Mouse (Mus musculus) c-Kit-positive CD71-negative TER-119-negative erythroid progenitor cells, embryonic 14.5 days (primary cell): ENCODE data around the gene Mybphl.
A peak's percentile ranks its signal among the peaks of the same experiment; 100 is the strongest.

Experiments
- DNase-seq: peaks from one replicate; pipeline ENCODE4 v3.0.0-alpha.2; 2013; ENCODE audit warnings: low read depth

Mybphl gene

DNA sequence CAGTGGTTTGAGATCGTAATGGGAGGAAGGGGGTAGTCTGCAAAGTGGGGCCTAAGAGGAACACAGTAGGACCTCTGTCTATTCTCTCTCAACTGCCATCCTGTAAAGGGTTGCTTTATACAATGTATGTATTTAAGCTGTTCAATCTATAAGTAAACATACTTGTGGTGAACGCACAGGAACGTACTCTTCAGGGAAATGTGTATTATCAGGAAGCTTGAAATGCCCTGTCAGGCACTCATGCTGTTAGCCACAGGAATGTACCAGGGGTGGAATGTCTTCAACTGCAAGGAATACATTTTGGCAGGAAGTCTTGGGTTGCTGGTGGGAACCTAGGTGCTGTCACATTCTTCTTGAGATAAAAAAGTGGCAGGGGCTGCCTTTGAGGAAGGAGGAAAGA is 8.0 kb downstream of the Mybphl start:
- DNase-seq, result no peak

DNA sequence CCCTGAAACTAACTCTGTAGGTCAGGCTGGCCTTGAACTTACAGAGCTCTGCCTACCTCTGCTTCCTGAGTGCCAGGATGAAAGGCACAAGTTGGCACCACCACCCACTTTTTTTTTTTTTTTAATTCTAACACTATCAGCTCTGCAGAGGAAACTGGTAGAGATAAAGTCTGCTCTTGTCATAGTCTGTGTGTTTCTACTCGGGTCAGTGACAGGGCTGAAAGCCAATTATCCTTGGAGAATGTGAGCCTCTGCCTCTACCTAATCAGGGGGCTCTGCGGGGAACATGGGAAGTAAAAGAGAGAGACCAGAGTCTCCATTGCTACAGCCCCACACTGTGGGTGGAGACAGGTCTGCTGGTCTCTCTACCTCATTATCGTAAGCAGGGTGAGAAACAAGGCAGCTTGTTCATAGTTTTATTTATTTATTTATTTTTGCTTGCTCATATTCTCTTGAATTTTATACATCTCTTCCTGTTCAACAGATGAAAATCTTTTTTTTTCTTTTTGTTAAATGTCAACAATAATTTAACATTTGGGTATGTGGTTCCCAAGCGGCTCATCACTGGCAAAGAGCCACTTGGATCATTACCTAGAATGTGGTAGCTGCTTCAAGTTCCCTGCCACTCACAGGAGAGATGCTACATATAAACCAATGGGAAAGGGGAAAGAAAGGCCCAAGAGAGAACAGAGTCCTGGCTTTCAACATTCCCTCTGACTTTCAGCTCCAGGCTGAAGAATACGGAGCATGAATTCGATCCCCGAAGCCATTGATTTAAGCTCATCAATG is 14.4 kb downstream of the Mybphl start:
- no peak for DNase-seq

GRCm38 (mm10) chr3:108380695-108381094 is 16.0 kb downstream of the Mybphl start:
- DNase-seq, result no peak

DNA sequence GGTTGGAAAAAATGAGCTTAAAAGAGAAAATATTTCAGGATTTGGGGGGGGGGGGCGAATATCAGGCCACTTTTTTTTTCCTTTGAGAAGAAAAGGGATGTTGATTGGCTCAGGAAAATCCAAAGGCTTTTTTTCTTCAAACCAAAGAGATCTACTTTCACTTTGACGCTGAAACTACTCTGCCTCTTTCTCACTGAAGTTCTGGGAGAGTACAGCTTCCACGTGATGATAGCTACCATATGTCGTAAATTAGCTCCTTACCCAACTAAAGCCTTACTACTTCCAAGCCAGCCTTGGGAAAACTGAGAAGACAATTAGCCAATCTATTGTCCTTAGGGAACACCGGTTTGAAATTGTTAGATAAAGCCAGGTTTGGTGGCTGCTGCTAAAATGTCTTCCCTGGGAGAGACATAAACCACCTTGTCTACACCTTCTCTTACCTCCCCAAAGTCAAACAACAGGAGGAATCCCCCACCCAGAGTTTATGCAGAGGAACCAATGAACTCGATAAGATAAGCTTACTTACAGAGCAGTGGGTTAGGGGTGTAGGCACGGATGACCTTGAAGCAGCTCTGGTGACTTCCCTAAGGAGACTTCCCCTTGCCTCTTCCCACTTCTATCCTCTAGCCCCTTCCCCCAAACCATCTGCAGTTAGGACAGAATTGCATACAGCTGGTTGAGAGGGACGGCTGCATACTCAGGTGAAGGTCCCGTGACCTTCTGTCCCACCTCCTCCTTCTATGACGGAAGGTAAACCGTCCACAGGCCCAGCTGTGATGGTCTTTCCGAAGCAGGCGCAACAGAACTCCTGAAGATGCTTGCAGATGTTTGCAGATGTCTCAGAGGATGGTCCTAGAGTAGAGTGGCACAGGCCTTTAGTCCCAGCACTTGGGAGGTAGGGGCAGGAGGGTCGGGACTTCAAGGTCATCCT is 17.5 kb downstream of the Mybphl start:
- DNase-seq, result no peak

GRCm38 (mm10) chr3:108383485-108384354 is 19.0 kb downstream of the Mybphl start, which contains the start of gene Psrc1:
Gene Psrc1, plus strand, starts transcription at chr3:108383839.
- DNase-seq, result peak; percentile 53

DNA sequence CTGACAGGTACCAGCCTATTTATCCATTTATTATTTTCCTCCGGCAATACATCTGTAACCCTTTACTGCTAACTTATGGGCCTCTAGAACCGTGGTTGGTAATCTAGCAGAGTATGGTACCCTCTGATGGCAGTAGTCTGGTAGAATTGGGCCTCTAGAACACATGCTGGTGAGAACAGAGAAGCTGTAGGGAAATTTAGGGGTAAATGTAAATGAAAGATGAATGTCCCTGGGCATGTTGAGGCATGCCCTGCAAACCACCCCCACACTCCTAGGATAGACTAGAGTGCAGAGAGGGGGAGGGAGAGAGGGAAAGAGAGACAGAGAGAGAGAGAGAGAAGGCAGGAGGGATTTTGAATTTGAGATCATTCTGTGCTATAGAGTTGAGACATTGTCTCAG is 19.7 kb downstream of the Mybphl start:
- no peak for DNase-seq

DNA sequence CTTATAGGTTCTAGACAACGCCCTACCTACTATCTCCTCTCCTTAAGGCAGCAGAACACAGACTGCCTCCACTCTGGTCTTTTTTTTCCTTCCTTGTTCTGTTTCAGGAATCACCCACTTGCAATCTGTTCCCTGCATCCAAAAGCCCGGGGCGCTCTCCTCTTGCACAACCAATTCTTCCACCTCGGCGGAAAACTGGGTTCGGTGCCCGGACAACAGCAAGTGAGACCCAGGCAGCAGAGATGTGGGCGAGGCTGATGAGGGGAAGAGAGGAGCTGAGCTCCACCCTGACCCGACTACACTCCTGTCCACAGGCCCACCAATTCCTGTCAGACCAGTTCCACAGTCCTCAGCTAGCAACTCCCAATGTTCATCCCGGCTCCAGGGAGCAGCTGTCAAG is 21.5 kb downstream of the Mybphl start:
- DNase-seq, result no peak

- peak; percentile 99 for DNase-seq
Measured at GRCm38 (mm10) chr3:108389111-108389545, 24.4 kb downstream of the Mybphl start.

DNA sequence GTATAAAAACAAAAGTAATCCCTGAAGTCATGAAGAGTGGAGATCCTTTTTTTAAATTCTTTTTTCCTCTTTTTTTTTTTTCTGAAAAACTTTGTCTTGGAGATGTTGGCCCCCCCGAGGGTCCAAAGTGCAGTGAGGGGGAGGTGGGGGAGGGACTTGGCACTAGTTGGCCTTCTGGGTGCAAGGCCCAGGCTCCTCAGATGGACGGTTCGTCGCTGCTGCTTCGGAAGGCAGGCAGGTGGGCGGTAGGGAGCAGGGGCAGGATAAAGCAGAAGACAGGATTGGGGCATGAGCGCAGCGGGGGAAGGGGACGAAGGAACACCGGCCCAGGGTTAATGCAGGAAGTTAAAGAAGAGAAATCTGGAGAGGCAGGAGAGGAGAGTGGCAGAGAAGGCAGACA is 27.6 kb downstream of the Mybphl start:
- DNase-seq, result no peak

DNA sequence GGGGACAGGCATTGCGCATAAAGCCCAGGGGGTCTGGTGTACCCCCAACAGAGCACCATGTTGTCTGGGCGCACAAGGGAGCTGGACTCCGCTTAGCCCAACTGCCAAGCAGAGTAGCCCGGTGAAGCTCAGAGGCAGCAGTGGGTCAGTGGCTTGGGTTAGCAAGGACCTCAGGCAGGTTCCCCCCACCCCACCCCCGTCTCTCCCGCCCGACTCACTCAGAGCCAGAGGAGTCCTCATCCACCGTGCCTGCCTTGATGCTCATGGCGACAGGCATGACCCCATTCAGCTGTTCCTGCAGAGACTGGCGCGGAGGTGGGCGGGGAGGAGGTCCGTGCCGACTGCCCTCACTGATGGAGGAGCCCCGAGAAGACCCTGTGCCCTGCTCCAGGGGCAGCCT is 28.1 kb downstream of the Mybphl start:
- no peak for DNase-seq

DNA sequence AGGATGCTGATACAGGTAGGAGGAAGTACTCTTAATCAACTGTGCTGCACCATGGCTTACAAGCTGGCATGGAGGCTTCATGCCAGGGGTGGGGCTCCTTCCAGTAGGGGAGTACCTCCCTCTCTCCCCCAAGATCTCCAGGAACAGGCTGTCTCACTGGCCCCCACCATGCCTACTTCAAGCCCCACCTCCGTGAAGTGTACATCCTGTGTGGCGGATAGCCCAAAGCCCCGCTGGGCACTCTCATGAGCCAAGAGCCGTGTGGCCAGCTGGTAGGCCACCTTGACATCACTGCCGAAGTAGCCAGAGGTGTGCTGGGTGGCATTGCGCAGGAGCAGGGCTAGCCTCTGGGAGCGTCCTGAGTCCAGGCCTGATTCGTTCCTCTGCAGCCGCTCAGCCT is 33.6 kb downstream of the Mybphl start:
- DNase-seq, result no peak

- no peak for DNase-seq
Measured at GRCm38 (mm10) chr3:108400442-108400841, 35.7 kb downstream of the Mybphl start.

DNA sequence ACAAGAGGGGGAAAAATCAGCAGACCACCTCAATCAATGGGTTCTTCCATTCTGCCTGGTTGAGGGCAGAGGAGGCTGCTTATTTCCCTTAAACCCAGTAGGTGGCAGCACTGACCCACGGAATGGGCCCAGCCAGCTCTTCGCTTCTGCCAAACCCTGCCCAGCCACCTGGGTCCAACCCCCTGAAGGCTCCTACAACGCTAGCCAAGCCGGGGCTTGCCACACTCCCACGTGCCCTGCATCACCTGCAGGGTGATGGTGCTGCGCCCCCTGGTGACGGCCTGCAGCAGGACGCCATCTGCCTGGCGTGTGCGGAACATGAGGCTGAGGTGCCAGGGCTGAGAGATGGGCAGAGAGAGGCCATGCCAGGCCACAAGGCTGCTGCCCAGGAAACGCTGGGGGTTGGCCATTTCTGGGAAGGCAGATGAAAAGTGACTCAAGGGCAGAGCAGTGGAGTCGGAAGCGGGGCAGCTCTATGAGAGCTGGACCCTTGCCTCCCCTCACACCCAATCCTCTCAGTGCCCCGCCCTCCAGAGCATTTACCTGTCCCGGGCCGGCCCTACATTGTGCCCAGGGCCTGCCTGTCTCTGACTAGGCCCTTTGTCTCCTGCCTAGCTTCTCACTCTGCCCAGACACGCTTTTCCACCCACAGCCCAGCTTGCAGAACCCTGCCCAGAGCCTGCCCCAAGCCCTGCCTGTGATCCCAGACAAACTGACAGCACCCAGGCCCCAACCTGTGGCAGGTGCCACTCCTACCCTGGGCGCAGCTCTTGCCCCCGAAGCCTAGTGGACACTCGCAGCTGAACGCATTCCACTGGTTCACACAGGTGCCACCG is 37.2 kb downstream of the Mybphl start:
- DNase-seq, result peak; percentile 78

DNA sequence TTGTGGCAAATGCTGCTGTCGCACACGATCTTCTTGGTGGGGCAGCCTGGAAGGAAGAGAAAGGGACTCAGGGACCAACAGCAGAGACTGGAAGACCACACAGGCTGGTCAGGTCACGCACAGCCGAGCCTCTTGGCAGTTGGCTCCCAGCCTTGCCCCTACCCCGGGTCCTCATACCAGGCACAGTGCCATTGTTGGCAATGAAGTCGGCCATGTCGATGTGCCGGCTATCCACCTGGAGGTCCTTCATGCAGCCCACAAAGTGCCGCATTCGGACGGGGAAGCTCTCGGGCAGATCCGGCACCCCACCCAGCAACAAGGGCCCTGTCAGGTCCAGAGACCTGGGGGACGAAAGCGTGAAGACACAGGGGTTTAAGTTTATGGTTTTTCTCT is 37.8 kb downstream of the Mybphl start:
- no peak for DNase-seq

DNA sequence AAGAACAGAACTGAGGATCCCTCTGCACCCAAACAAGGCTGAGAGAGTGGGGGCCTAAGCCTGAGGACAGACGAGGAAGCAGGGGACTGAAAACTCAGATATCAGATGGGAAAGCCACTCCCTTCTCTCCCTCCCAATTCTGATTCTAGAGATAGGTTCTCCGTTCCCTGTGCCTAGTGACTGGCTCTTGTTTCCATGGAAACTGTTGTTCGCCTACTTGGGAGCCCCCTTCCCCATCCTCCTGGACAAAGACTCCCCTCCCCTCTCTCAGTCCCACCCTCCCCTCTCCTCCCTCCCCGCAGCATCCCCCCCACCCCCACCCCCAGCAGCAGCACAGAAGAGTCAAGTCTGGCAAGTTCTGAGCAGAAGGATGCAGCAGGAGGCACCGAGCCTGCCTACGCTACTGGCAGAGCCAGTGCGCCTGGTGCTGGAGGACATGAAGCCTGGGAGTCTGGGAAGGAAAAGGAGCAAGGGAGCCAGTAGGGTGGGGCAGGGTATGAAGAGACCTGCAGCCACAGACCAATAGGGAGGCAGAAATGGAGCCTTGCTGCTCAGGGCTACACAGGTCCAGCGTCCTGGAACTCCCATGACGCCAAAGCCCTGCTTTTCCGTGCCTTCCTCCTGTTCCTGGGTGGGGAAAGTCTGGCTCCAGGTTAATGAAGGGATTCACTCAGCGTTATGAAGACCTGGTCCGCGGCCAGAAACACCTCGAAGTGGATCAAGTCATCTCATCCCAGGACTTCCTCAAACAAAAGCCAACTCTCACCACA is 41.0 kb downstream of the Mybphl start:
- DNase-seq, result no peak

DNA sequence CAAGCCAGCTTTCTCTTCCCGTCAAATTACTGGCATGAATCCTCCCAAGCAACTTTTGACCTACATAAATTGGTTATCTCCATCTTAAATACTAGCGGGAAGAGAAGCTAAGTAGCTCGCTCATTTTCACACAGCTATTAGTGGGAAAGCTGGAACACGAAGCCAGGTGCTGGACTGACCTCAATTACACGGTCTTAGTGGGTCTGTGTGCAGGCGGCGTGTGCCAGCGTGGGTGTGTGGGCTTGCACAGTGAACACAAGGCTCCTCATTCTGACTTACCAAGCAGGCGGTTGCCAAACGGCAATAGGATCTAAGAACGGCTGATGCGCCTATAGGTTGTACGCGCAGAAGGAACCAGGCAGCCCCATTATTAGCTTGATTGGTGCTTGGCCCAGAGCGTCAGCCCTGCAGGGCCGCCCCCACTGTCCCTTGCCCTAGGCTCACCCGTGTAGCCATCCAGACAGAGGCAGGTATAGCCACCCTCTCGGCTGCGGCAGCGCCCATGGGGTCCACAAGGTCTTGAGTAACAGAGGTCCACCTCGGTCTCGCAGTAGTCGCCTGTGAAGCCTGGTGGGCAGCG is 41.7 kb downstream of the Mybphl start:
- no peak for DNase-seq

DNA sequence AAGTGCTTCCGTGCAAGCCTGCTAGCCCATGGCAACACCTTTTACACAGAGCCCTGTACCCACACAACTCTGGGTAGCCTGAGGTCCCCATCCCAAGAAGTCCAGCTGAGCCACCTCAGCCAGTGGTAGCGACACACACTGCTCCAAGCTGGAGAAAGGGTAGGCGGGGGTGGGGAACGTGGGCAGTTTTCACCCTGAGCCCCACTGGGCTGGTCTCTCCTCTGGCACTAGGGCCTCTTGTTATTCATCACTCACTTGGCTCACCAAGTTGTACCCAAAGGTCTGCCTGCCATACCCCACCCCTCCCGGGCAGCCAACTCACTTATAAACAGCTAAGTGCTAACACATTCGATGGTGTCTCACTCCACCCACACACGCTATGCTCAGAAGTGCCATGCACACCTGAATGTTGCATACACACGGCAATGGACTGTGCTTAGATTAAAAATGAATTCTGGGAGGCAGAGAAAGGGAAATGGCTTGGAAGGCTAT is 43.9 kb downstream of the Mybphl start:
- DNase-seq, result no peak

- no peak for DNase-seq
Measured at GRCm38 (mm10) chr3:108409656-108410358, 45.1 kb downstream of the Mybphl start.

GRCm38 (mm10) chr3:108410359-108410714 is 45.6 kb downstream of the Mybphl start:
- no peak for DNase-seq
